ENCODE assay signal across 9 mouse cellular contexts in genomic region chr3:32398175-32398538, GRCm38 (mm10). TPM values are rescaled to one million over a fixed set of nuclear protein-coding genes. Genes with fewer than 3 reads are reported as not detected.
DNase-seq lines count a peak whose midpoint lies in the region; ATAC-seq lines count a peak whose summit lies in the region.
"Had no signal": no experiment of that assay in that cellular context is flagged by ENCODE, and none has a peak within 500 bp of the region (broad histone marks: within the 10 kb centered on the region; RNA-seq: fewer than 3 reads in every experiment).

No protein-coding gene starts in this region.

- H3K4me2 ChIP-seq in neural tube, embryonic 11.5 days (ENCODE audit: low read depth) = peak overlapping the region; percentile 54
- H3K4me2 ChIP-seq in limb, embryonic 12.5 days = peak overlapping the region; percentile 67
- peak overlapping the region; percentile 66 for H3K4me2 ChIP-seq in stomach, embryonic 15.5 days

- H3K36me3 ChIP-seq in erythroblast, embryonic 14.5 days (ENCODE audit: control insufficient read depth) = peaks cover 3% of the 10 kb centered on the region
- H3K36me3 ChIP-seq in neural tube, embryonic 11.5 days (ENCODE audit: control insufficient read depth, insufficient read depth, low read length) = no peaks in the 10 kb centered on the region
- H3K36me3 ChIP-seq in limb, embryonic 12.5 days = no peaks in the 10 kb centered on the region
- no peaks in the 10 kb centered on the region for H3K36me3 ChIP-seq in stomach, embryonic 15.5 days

- no peak overlapping the region for H3K27ac ChIP-seq in neural tube, embryonic 11.5 days (ENCODE audit: low read depth, low read length)
- H3K27ac ChIP-seq in limb, embryonic 12.5 days = peak overlapping the region; percentile 98; the same call in 1 of the 2 replicates
- H3K27ac ChIP-seq in stomach, embryonic 15.5 days = peak overlapping the region; percentile 95; the same call in 1 of the 2 replicates

- no peaks in the 10 kb centered on the region for H3K9me3 ChIP-seq in erythroblast, embryonic 14.5 days (ENCODE audit: control insufficient read depth, low read length)
- no peaks in the 10 kb centered on the region for H3K9me3 ChIP-seq in neural tube, embryonic 11.5 days (ENCODE audit: control insufficient read depth, low read length)
- H3K9me3 ChIP-seq in limb, embryonic 12.5 days = no peaks in the 10 kb centered on the region
- H3K9me3 ChIP-seq in stomach, embryonic 15.5 days = no peaks in the 10 kb centered on the region

- H3K27me3 ChIP-seq in erythroblast, embryonic 14.5 days (ENCODE audit: control insufficient read depth) = no peaks in the 10 kb centered on the region
- no peaks in the 10 kb centered on the region for H3K27me3 ChIP-seq in neural tube, embryonic 11.5 days (ENCODE audit: control insufficient read depth, insufficient read depth, low read length)
- H3K27me3 ChIP-seq in limb, embryonic 12.5 days = no peaks in the 10 kb centered on the region
- no peaks in the 10 kb centered on the region for H3K27me3 ChIP-seq in stomach, embryonic 15.5 days (replicated peaks)

- H3K4me3 ChIP-seq in erythroblast, embryonic 14.5 days (replicated peaks) = peak overlapping the region; percentile 94
- peak overlapping the region; percentile 88 for H3K4me3 ChIP-seq in neural tube, embryonic 11.5 days (ENCODE audit: low read depth, low read length)
- peak overlapping the region; percentile 81 for H3K4me3 ChIP-seq in limb, embryonic 12.5 days (replicated peaks)
- peak overlapping the region; percentile 72 for H3K4me3 ChIP-seq in stomach, embryonic 15.5 days (replicated peaks)

- 3% methylated on average over 7 of the region's 7 CpGs for WGBS in neural tube, embryonic 11.5 days
- 0% methylated on average over 7 of the region's 7 CpGs for WGBS in limb, embryonic 12.5 days
- WGBS in stomach, embryonic 15.5 days = under 1% methylated on average over 7 of the region's 7 CpGs

- ATAC-seq in erythroblast, adult 5-6 weeks (replicated peaks; ENCODE audit: low FRiP score, poor library complexity, severe bottlenecking) = no peak
- ATAC-seq in neural tube, embryonic 11.5 days (ENCODE audit: insufficient read depth, low FRiP score, low TSS enrichment) = no peak
- ATAC-seq in limb, embryonic 12.5 days (ENCODE audit: insufficient number of reproducible peaks, insufficient read depth, low FRiP score, low TSS enrichment, low read depth) = no peak
- ATAC-seq in stomach, embryonic 15.5 days (ENCODE audit: insufficient read depth, low FRiP score, low read depth) = no peak

- DNase-seq in neural tube, embryonic 11.5 days (ENCODE audit: low spot score) = peak; percentile 16
- no peak for DNase-seq in neural tube, embryonic 10.5 days (ENCODE audit: extremely low spot score, low spot score)
- DNase-seq in thymus, postnatal 0 days (ENCODE audit: low spot score) = no peak
- DNase-seq in frontal cortex, postnatal 14 days (ENCODE audit: low spot score in 2 of 2) = no peak
- DNase-seq: lung, postnatal 36 days had no signal

- peaks cover 36% of the 10 kb centered on the region for H3K4me1 ChIP-seq in erythroblast, embryonic 14.5 days (ENCODE audit: control insufficient read depth)
- H3K4me1 ChIP-seq in neural tube, embryonic 11.5 days (ENCODE audit: control insufficient read depth, insufficient read depth, low read length) = peaks cover 13% of the 10 kb centered on the region
- peaks cover 36% of the 10 kb centered on the region for H3K4me1 ChIP-seq in limb, embryonic 12.5 days (replicated peaks)
- H3K4me1 ChIP-seq in stomach, embryonic 15.5 days = peaks cover 29% of the 10 kb centered on the region; the same call in 1 of the 2 replicates

- peak overlapping the region; percentile 94 for H3K9ac ChIP-seq in neural tube, embryonic 11.5 days (ENCODE audit: low read length)
- H3K9ac ChIP-seq in limb, embryonic 12.5 days (replicated peaks) = peak overlapping the region; percentile 95
- peak overlapping the region; percentile 88; the same call in 1 of the 2 replicates for H3K9ac ChIP-seq in stomach, embryonic 15.5 days

RNA-seq across cellular contexts. Expression of gene Pik3ca, which starts 0.7 kb away (rescaled TPM):
- 0.11 and 0.21 TPM in 2 replicates for polyA plus RNA-seq in erythroblast, embryonic 14.5 days (2012)
- total RNA-seq in erythroblast, adult 5-6 weeks (2015; ENCODE audit: low replicate concordance) = 13.4 and 18.1 TPM in 2 replicates
- 19.8 and 34.8 TPM in 2 replicates for total RNA-seq in erythroblast, adult 5-6 weeks (2017; ENCODE audit: low replicate concordance)
- polyA plus RNA-seq in neural tube, embryonic 11.5 days (2014; fragmentation: Nextera tagmentation; extraction: Ambion mirVana) = 17.2 and 23.0 TPM in 2 replicates
- polyA plus RNA-seq in limb, embryonic 12.5 days (2016; fragmentation: Nextera tagmentation; extraction: Ambion mirVana) = 11.4 and 12.0 TPM in 2 replicates
- polyA plus RNA-seq in stomach, embryonic 15.5 days (2015; fragmentation: Nextera tagmentation; extraction: Ambion mirVana) = 8.7 and 10.7 TPM in 2 replicates
- 12.7 and 13.3 TPM in 2 replicates for polyA plus RNA-seq in thymus, postnatal 0 days (2015; fragmentation: Nextera tagmentation; extraction: Ambion mirVana)

RNA-seq across cellular contexts. Expression of gene Zmat3, which starts 32.3 kb away (rescaled TPM):
- polyA plus RNA-seq in erythroblast, embryonic 14.5 days (2012) = 0.01 and 0.02 TPM in 2 replicates
- 0.42 and 1.2 TPM in 2 replicates for total RNA-seq in erythroblast, adult 5-6 weeks (2015; ENCODE audit: low replicate concordance)
- total RNA-seq in erythroblast, adult 5-6 weeks (2017; ENCODE audit: low replicate concordance) = 0.14 and 0.26 TPM in 2 replicates
- polyA plus RNA-seq in neural tube, embryonic 11.5 days (2014; fragmentation: Nextera tagmentation; extraction: Ambion mirVana) = 10.6 and 11.5 TPM in 2 replicates
- polyA plus RNA-seq in limb, embryonic 12.5 days (2016; fragmentation: Nextera tagmentation; extraction: Ambion mirVana) = 5.4 and 5.9 TPM in 2 replicates
- 5.8 and 6.1 TPM in 2 replicates for polyA plus RNA-seq in stomach, embryonic 15.5 days (2015; fragmentation: Nextera tagmentation; extraction: Ambion mirVana)
- polyA plus RNA-seq in thymus, postnatal 0 days (2015; fragmentation: Nextera tagmentation; extraction: Ambion mirVana) = 2.5 and 2.8 TPM in 2 replicates
